Mouse (Mus musculus) hindbrain, embryonic 14.5 days (tissue): ENCODE measurements around the gene Cyp2c38. TPM values are rescaled to one million over a fixed set of nuclear protein-coding genes. Genes with fewer than 3 reads are reported as not detected.
"Not testable (repeated sequence)": the region's sequence is repeated elsewhere in the genome, so short reads cannot be mapped to it uniquely, and the experiment has no call there.

Experiments
- ATAC-seq: fragments of 200-750 bp; cut with Nextera tagmentation; 2 replicates; pipeline ENCODE4 v1.8.0; 2017; ENCODE audit warnings: moderate number of reproducible peaks, mild to moderate bottlenecking, moderate TSS enrichment, moderate library complexity; ENCODE audit not compliant: low FRiP score
- DNase-seq: peaks from one replicate; pipeline ENCODE4 v3.0.0-alpha.2; 2015; ENCODE audit warnings: low spot score
- H3K27ac ChIP-seq: fragments of 300-500 bp; sonication (generic); 2 replicates; pipeline ENCODE4 v1.5.1; 2014; ENCODE audit warnings: mild to moderate bottlenecking, moderate library complexity
- H3K27me3 ChIP-seq: fragments of 300-500 bp; sonication (generic); 2 replicates; pipeline ENCODE4 v1.6.1; 2014; ENCODE audit warnings: mild to moderate bottlenecking, low read length, mixed read lengths; ENCODE audit not compliant: control insufficient read depth, insufficient read depth
- H3K36me3 ChIP-seq: fragments of 300-500 bp; sonication (generic); replicated peaks from 2 replicates; pipeline ENCODE4 v1.6.1; 2014; ENCODE audit not compliant: control insufficient read depth, insufficient read depth
- H3K4me1 ChIP-seq: fragments of 300-500 bp; sonication (generic); replicated peaks from 2 replicates; pipeline ENCODE4 v1.6.1; 2014; ENCODE audit warnings: antibody characterized with exemption, low read length, mixed read lengths; ENCODE audit not compliant: control insufficient read depth, insufficient read depth
- H3K4me2 ChIP-seq: fragments of 300-500 bp; sonication (generic); replicated peaks from 2 replicates; pipeline ENCODE4 v1.6.1; 2014; ENCODE audit warnings: mild to moderate bottlenecking, moderate library complexity
- H3K4me3 ChIP-seq: fragments of 300-500 bp; sonication (generic); replicated peaks from 2 replicates; pipeline ENCODE4 v1.5.1; 2014; ENCODE audit warnings: mild to moderate bottlenecking, low read length
- H3K9ac ChIP-seq: fragments of 300-500 bp; sonication (generic); 2 replicates; pipeline ENCODE4 v1.6.1; 2014
- H3K9me3 ChIP-seq: fragments of 300-500 bp; sonication (generic); 2 replicates; pipeline ENCODE4 v1.6.1; 2016; ENCODE audit warnings: low read length; ENCODE audit not compliant: control insufficient read depth
- WGBS: fragments of 180-500 bp; shearing (Covaris S2); extraction: QIAGEN DNeasy Blood & Tissue Kit; methylation state at CpG from one replicate; pipeline ENCODE4 v1.1.7; 2014; 5-methylcytosine and 5-hydroxymethylcytosine counted together
- polyA plus RNA-seq: library from polyadenylated mRNA; unstranded; fragments of >200 nt; fragmentation: Nextera tagmentation; extraction: Ambion mirVana; gene quantifications from 2 replicates; pipeline ENCODE4 v1.2.1, GENCODE M21; 2014

Gene Cyp2c38
- polyA plus RNA-seq = not detected in 2 replicates

GRCm38 (mm10) chr19:39462941-39463340, at the start of gene Cyp2c38:
Cyp2c38 (minus strand) TSS chr19:39463075.
- H3K27me3 ChIP-seq = no peaks in the 10 kb centered on the region
- ATAC-seq = no peak
- no peak within 1 kb of the TSS for H3K4me3 ChIP-seq
- H3K27ac ChIP-seq = no peak within 1 kb of the TSS
- no peaks in the 10 kb centered on the region for H3K36me3 ChIP-seq
- H3K9ac ChIP-seq = no peak within 1 kb of the TSS
- 78% methylated on average over 1 of the region's 1 CpGs for WGBS
- DNase-seq = no peak
- 0 out of 2 replicates have a peak, but pooled peaks cover 6% of the 10 kb centered on the region for H3K9me3 ChIP-seq
- no peaks in the 10 kb centered on the region for H3K4me1 ChIP-seq
- no peak within 1 kb of the TSS for H3K4me2 ChIP-seq

GRCm38 (mm10) chr19:39510534-39510933, 47.7 kb upstream of the Cyp2c38 start, which contains the start of gene Cyp2c39:
Cyp2c39 (plus strand) TSS chr19:39510862.
- WGBS = 81% methylated on average over 4 of the region's 4 CpGs
- no peaks in the 10 kb centered on the region for H3K27me3 ChIP-seq
- no peaks in the 10 kb centered on the region for H3K9me3 ChIP-seq
- no peak within 1 kb of the TSS for H3K9ac ChIP-seq
- DNase-seq (no peak), ATAC-seq (no peak)
- no peak within 1 kb of the TSS for H3K27ac ChIP-seq
- no peak within 1 kb of the TSS for H3K4me3 ChIP-seq
- no peak within 1 kb of the TSS for H3K4me2 ChIP-seq
- no peaks in the 10 kb centered on the region for H3K4me1 ChIP-seq
- no peaks in the 10 kb centered on the region for H3K36me3 ChIP-seq

GRCm38 (mm10) chr19:39509533-39509932, 46.7 kb upstream of the Cyp2c38 start:
- H3K4me3 ChIP-seq = no peak overlapping the region
- no peaks in the 10 kb centered on the region for H3K36me3 ChIP-seq
- no peak overlapping the region for H3K4me2 ChIP-seq
- no peak overlapping the region for H3K27ac ChIP-seq
- H3K9me3 ChIP-seq = no peaks in the 10 kb centered on the region
- DNase-seq (no peak), ATAC-seq (no peak)
- 89% methylated on average over 1 of the region's 1 CpGs for WGBS
- no peaks in the 10 kb centered on the region for H3K27me3 ChIP-seq
- H3K9ac ChIP-seq = no peak overlapping the region
- no peaks in the 10 kb centered on the region for H3K4me1 ChIP-seq

GRCm38 (mm10) chr19:39506341-39506740, 43.5 kb upstream of the Cyp2c38 start:
- H3K4me2 ChIP-seq = no peak overlapping the region
- H3K27ac ChIP-seq = no peak overlapping the region
- no peaks in the 10 kb centered on the region for H3K36me3 ChIP-seq
- no peaks in the 10 kb centered on the region for H3K27me3 ChIP-seq
- no peak overlapping the region for H3K9ac ChIP-seq
- no peak overlapping the region for H3K4me3 ChIP-seq
- ATAC-seq (no peak), DNase-seq (no peak)
- no peaks in the 10 kb centered on the region for H3K4me1 ChIP-seq
- H3K9me3 ChIP-seq = peaks cover 5% of the 10 kb centered on the region; the same call in 1 of the 2 replicates

- H3K36me3 ChIP-seq, H3K4me3 ChIP-seq, H3K4me1 ChIP-seq, DNase-seq, H3K9ac ChIP-seq, H3K27me3 ChIP-seq, H3K4me2 ChIP-seq, H3K27ac ChIP-seq, ATAC-seq: not testable (repeated sequence)
- H3K9me3 ChIP-seq = peaks cover 30% of the 10 kb centered on the region
- WGBS = 95% methylated on average over 1 of the region's 1 CpGs
These were observed 21.1 kb upstream of the Cyp2c38 start for GRCm38 (mm10) chr19:39483961-39484360.

GRCm38 (mm10) chr19:39463923-39464322, 1.0 kb upstream of the Cyp2c38 start:
- Histone ChIP-seq H3K27ac (no peak overlapping the region), H3K4me1 (no peaks in the 10 kb centered on the region), H3K36me3 (no peaks in the 10 kb centered on the region), H3K4me2 (no peak overlapping the region), H3K27me3 (no peaks in the 10 kb centered on the region), H3K4me3 (no peak overlapping the region), H3K9ac (no peak overlapping the region), H3K9me3 (0 out of 2 replicates have a peak, but pooled peaks cover 6% of the 10 kb centered on the region)
- DNase-seq = no peak
- no peak for ATAC-seq

Other genes starting within 250 kb of the Cyp2c38 start
- gene Cyp2c29, start 193.7 kb downstream of the Cyp2c38 start, polyA plus RNA-seq = not detected in 2 replicates
- gene Cyp2c39, start 47.8 kb upstream of the Cyp2c38 start, polyA plus RNA-seq = not detected in 2 replicates
- gene Cyp2c67, start 186.0 kb upstream of the Cyp2c38 start, polyA plus RNA-seq = not detected in 2 replicates